Mouse (Mus musculus) cerebral cortex, adult 2 months (tissue): ENCODE measurements around the gene Trp53inp2.

ENCODE experiments used
- WGBS: fragments of 180-500 bp; shearing (Covaris S2); methylation state at CpG from one replicate; pipeline ENCODE4 v1.1.7; 2018; 5-methylcytosine and 5-hydroxymethylcytosine counted together

Trp53inp2 gene

DNA sequence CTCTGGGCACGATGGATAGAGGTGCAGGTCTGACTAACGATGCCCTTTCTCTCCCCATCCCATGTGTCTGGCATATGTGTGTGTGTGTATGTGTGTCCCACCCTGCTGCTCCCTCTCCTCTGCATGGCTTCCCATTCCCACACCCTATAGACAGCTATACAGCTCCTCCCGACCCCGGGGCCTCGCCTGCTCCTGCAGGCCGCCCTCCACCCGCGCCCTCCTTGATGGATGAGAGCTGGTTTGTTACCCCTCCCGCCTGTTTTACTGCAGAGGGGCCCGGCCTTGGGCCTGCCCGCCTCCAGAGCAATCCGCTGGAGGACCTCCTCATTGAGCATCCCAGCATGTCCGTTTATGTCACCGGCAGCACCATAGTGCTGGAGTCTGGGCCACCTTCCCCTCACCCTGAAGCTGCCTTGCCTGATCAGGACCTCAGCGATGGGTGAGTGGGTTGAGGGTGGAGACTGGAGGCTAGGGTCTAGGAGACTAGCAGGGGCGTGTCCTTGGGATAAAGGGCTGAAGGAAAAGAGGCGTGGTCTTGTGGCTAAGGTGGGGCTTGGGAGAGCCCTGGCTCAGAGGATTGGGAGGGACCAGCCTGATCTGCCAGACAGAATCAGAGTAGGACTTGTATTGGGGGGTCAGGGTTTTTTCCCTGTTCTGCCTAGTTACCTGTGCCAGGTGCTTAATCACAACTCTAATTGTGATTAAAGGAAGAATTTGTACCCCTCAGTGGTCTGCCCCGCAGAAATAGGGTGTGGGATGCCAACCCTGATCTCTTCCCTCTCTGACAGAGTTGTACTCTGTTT is 5.1 kb downstream of the Trp53inp2 start:
- 54% methylated on average over 18 of the region's 18 CpGs for WGBS

DNA sequence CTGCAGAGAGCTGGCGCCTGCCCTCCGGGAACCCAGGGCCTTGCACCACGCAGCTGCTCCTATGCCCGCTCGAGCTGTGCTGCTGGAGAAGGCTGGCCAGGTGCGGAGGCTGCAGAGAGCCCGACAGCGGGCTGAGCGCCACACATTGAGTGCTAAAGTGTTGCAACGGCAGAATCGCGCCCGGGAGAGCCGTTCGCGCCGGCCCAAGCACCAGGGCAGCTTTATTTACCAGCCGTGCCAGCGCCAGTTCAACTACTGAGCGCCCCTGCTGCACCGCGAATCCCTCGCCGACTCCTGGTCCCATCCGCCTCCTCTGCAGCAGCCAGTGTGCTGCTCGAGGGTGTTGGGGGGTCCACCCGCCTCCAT is 5.7 kb downstream of the Trp53inp2 start:
- 21% methylated on average over 27 of the region's 27 CpGs for WGBS

DNA sequence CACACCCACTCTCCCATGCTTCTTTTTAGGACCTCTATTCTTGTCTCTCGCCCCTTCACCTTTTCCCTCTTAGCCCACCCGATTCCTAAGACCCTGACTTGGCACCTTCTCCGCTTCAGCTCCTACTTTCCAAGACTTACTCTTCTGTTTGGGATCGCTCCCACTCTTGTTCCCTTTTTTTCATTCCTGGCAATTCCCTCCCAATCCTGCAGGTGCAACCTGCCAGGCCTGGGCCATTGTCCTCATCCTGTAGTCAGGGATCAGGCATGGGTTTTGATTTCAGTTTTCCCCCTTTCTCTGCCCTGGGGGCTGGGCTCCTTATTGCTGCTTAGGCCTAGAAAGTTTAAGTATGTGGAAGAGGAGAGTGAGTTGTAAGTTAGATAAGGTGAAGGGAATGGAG is 6.2 kb downstream of the Trp53inp2 start:
- 56% methylated on average over 4 of the region's 4 CpGs for WGBS

DNA sequence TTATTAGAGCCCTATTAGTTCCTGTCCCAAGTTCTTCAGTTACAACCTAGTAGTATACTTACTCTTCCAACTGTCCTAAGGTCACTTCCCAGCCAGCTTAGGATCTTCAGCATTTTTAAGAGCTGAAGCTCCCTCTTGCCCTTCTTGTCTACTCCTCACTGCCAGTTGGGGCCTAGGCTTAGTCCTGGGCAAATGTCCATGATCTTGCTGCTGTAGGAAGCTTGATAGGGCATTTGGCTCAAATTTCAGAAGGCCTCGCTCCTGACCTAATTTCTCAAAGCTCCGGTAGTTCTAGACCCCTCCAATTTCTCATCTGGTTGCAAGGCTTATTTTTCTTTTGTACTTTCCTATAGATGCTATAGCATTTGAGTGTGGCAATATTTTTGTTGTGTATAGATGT is 7.7 kb downstream of the Trp53inp2 start:
- WGBS, result 62% methylated on average over 2 of the region's 2 CpGs

DNA sequence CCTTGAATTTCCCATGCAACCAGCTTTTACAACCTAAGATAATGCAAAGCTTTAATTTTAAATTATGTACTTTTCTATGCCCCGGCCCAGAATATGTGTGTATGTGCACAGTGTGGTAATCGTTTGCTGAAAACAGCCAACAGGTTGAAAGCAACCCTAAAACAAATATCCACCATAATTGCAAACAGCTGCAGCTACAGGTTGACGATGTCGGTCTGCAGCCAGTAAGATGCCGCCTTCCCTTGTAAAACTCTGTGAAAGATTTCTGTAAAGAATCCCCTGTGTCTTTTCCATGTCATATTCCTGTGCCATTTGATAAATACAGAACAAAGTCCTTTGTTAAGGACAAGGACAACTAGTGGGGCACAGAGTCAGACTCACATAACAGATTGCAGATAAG is 13.7 kb downstream of the Trp53inp2 start:
- WGBS, result 79% methylated on average over 5 of the region's 5 CpGs

DNA sequence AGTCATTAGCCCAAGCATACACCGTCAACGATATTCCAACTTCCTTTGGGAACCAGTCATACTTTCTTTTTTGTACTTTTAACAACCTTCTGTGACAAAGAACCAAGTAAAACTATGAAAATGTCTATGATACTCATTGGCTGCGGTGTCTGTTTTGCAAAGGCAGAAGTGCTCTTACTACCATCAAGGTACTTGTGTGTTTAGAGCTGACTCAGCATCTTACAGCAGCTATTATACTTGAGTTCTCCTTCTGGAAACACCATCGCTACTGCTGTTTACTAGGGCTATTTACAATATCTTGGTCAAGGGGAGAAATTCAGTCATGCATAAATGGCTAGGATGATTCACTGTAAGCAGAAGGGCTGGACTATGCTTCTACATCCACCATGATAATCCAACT is 21.1 kb downstream of the Trp53inp2 start:
- 94% methylated on average over 4 of the region's 4 CpGs for WGBS

DNA sequence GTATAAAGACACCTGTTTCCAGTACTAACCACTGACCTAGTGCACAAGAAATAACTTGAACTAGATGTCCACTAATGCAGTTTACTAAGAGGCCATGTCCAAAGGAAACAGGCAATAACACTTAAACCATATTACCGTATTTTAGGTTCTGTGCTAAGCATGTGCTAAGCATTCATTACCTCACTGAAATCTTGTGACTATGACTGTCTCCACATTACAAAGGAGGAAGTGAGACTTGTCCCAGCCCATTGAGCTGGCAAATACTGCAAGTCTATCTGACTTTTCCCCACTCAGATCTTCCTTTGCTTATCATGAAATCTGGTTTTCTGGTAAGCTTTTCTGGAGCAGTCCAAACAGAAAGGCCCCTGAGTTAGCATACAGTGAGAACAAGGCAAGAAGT is 23.8 kb downstream of the Trp53inp2 start:
- WGBS, result 82% methylated on average over 1 of the region's 1 CpGs

GRCm38 (mm10) chr2:155420911-155421310 is 40.1 kb downstream of the Trp53inp2 start:
- 52% methylated on average over 2 of the region's 2 CpGs for WGBS
